Mouse (Mus musculus) heart, postnatal 36 days (tissue): ENCODE data around the gene Wdr59. TPM values are rescaled to one million over a fixed set of nuclear protein-coding genes. Genes with fewer than 3 reads are reported as not detected.
A peak's percentile ranks its signal among the peaks of the same experiment; 100 is the strongest.

Source experiments
- DNase-seq, 2 experiments: peaks; one replicate each; pipeline ENCODE4 v3.0.0; 2021 to 2022
- intact Hi-C: fragments of 180-260 bp; cut with DNase I; formaldehyde crosslinking; loops from one replicate; pipeline ENCODE4 v1.15.1; 2025
- total RNA-seq, 2 experiments: library from RNA; stranded (reverse); gene quantifications; 2 replicates each; pipeline ENCODE4 v1.2.3; 2021

Gene Wdr59
- total RNA-seq, result 1 to 10 TPM; 7.4 to 8.5 TPM

DNA sequence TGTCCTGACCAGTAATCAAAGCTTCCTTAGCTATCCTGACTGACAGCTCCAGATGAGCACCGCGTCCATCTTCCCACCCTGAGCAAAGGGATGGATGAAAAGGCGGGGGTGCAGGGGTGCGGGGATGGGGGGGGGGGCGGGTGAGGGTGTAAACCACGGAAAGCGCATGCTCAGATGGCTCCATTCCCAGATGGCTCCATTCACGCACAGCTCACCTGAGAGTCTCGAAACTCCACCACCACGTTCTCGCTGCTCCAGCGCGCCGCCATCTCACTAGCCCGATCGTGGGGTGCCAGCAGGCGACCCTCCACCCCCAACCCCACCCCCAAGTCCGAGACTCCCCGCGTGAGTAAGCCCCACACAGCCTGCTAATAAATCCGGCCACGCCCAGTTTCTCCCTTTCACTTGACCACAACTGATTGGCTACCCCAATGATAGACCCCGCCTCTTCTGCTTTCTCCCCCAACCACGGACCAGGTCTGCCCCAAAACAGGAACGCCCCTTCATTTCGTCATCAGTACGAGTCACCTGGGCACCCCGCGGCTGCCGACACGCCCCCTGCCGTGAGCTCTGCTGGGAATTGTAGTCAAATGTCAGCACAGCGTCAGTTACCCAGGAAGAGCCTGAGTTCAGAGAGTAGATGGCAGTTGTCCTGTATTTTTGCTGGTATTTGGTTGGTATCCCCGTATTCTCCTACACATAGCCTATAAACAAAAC lies at the start of gene Wdr59:
TSS of gene Wdr59 (minus strand) at position 380 of the 717 bp plus-strand sequence.
- intact Hi-C loops, result no loop called here
- DNase-seq, result peak; percentile 91 to 93

DNA sequence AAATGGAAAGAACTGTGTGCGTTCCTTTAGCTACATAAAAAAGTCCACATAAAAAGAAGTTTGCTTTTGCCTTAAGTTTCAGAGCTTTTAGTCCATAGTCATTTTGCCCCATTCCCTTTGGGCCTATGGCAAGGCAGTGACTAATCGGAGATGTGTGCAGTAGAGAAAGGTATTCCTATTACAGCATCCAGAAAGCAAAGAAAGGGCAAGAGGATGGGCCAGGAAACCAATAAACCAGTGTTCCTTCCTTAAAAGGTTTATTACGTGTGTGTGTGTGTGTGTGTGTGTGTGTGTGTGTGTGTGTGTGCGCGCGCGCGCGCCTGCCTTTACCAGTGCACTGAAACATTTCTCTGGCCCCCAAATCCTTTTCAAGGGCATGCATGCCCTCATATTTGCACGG lies 49.8 kb upstream of the Wdr59 start:
- DNase-seq, result no peak
- intact Hi-C loops, result no loop called here

GRCm38 (mm10) chr8:111570432-111570831 lies 48.5 kb upstream of the Wdr59 start:
- no peak for DNase-seq
- intact Hi-C loops, result no loop called here

- DNase-seq, result no peak
- intact Hi-C loops, result no loop called here
Observed at GRCm38 (mm10) chr8:111569926-111570325, 48.0 kb upstream of the Wdr59 start.

DNA sequence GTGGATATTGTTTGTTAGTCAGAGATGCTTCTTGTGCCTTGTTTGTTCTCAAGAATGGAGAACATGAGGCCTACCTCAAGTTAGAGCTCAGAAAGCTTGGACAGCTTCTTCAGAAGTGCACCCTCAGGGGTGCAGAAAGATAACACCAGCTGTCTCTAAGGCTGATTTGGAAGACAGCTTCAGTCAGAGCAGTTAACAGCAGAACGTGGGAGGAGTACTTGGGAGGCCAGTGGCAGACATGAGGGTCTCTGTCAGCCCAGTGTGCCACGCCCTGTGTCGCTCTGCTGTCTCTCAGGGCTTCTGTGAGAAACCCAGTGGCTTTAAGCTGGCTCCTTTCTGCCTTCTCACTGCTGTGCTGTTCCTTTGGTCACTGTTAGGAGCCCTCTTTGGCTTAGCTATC lies 46.1 kb upstream of the Wdr59 start:
- intact Hi-C loops, result no loop called here
- no peak for DNase-seq

- no peak for DNase-seq
- intact Hi-C loops, result loop anchor here (2.0 kb wide), 1 partner anchor 17 kb away; no protein-coding TSS in a partner anchor
Observed at GRCm38 (mm10) chr8:111567571-111567970, 45.7 kb upstream of the Wdr59 start.

DNA sequence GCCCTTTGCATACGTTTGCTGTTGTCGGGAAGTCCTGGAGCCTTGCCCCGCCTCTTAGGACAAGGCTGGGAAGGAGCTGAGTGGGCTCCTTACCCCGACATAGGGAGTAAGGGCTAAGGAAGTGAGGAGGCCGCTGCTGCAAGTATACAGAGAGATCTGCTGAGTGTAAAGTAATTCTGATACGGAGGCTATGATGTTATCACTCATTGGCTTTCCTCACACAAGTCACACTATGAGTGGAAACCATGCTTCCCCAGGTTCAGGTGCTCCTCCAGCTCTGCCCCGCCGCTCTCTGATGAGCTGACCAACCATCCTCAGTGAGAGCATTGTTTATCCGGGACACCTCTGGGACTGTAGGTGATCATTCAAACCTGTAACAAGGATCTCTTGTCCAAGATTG lies 44.4 kb upstream of the Wdr59 start:
- DNase-seq, result no peak
- intact Hi-C loops, result loop anchor here (2.0 kb wide), 1 partner anchor 18 kb away; no protein-coding TSS in a partner anchor

DNA sequence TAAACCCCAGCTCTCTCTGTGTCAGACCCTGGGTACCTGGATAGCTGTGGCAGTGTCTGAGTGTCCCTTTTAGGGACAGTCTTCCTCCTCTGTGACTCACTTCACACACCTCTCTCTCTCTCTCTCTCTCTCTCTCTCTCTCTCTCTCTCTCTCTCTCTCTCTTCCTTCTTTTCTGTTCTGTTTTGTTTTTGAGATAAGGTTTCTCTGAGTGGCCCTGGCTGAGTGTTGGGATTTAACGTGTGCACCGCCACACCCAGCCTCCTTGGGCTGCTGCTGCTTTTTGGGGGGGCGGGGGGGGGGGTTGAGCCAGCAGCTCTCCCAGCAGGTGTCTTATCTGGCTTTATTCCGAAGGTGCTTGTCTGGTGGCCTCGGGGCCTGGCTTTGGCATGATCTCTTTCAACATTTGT lies 43.9 kb upstream of the Wdr59 start:
- intact Hi-C loops, result loop anchor here (2.0 kb wide), 1 partner anchor 19 kb away; no protein-coding TSS in a partner anchor
- no peak for DNase-seq

- intact Hi-C loops, result no loop called here
- DNase-seq, result no peak
Observed at GRCm38 (mm10) chr8:111564093-111564492, 42.2 kb upstream of the Wdr59 start.

GRCm38 (mm10) chr8:111563687-111564086 lies 41.8 kb upstream of the Wdr59 start:
- intact Hi-C loops, result no loop called here
- no peak for DNase-seq

DNA sequence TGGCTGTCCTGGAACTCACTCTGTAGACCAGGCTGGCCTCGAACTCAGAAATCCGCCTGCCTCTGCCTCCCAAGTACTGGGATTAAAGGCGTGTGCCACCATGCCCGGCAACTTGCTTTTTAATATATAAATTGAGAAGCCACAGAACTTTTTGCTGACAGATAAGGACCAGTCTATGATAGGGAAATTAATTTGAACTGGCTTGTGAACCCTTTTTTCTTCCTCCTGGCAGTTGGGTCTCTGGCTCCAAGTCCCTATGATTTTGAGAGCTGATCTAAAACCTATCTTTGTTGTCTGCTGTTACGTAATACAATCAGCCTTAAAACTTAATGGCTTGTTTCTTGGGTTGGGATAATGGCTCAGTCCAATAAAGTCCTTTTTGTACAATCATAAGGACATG lies 41.2 kb upstream of the Wdr59 start:
- intact Hi-C loops, result no loop called here
- no peak for DNase-seq

DNA sequence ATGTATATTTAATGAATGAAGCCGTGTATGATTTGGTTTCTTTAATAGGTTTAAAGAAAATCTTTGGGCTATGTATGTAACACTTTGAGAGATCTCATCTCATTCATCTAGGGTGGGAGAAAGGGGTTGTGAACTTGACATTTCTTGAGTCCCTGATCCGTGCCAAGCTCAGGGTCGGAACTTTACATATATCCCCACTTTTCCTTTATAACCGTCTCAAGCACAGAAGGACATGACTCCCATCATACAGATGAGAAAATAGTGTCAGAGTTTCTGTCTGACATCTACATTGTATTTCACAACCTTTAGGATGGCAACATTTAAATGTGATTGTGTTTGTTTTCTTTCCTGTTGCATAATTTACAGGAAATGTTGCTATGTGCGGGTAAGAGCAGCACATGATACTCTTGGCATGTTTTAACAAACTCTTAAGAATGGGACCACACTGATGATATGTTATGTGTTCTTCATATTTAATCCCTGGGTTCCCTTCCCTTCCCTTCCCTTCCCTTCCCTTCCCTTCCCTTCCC lies 40.4 kb upstream of the Wdr59 start:
- intact Hi-C loops, result no loop called here

GRCm38 (mm10) chr8:111561824-111562223 lies 39.9 kb upstream of the Wdr59 start:
- intact Hi-C loops, result no loop called here
- DNase-seq, result no peak

More for the DNA sequence above, 40.4 kb upstream of the Wdr59 start:
- no peak for DNase-seq

GRCm38 (mm10) chr8:111551511-111552130 lies 29.7 kb upstream of the Wdr59 start:
- no peak for DNase-seq
- intact Hi-C loops, result loop anchor here (2.0 kb wide), 1 partner anchor 15 kb away; the partner anchor contains the start of gene Znrf1

DNA sequence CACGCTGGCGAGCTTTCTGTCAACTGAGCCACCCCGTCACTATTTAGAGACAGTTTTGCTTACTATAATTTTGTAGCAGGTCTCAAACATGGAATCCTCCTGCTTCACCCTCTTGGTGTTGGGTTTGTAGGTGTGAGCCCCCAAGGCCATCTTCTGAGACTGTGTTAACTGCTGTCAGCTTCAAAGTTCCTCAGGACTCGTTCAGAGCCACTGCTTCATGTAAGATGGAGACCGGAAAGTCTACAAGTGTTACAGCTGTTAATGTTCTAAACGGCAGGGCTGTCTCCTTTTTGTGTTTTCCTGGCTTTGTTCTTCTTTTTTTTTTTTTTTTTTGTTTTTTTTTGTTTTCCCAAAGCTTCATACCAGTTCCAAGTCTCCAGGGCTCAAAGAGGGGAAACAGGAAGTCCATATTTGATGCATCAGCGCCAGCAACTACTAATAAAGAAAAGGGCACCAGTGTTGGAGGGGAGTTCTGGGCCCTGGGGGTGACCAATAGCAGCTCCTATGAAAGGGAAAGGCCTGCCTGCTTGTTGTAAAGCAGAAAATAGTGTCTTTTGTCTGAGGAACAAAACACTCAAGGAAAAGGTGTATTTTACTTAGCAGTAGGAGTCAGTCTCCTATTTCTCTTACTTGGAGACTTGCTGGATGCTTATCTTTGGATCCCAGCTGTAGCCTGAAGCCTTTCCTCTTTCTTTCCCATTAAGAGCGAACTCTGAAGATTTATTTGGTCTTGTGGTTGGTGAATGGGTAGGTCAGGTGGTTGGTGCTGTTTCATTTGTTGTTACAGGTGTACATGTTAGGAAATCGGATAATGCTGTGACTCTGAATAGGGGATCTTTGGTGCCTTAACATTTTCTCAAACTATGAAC lies 28.3 kb upstream of the Wdr59 start:
- peak in 1 of 2 experiments; percentile 48 for DNase-seq
- intact Hi-C loops, result loop anchor here (2.0 kb wide), 1 partner anchor 13 kb away; the partner anchor contains the start of gene Znrf1

DNA sequence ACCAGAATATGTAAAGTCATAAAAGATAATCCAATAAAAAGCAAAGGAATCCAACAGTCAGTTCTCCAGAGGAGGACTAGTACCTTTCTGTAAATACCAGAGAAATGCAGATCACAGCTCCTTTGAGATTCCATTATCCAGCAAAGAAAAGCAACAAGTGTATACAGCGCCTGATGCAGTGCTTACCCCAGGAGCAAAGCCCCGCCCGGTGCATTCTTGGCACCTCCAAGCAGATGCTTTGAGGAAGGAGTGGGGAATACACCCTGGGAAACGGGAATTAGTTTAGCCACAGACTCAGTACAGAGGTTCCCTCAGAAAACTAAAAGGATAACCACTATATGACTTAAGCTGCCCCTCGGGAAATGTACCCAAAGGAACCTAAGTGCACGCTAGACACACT lies 26.3 kb upstream of the Wdr59 start:
- DNase-seq, result no peak
- intact Hi-C loops, result no loop called here

DNA sequence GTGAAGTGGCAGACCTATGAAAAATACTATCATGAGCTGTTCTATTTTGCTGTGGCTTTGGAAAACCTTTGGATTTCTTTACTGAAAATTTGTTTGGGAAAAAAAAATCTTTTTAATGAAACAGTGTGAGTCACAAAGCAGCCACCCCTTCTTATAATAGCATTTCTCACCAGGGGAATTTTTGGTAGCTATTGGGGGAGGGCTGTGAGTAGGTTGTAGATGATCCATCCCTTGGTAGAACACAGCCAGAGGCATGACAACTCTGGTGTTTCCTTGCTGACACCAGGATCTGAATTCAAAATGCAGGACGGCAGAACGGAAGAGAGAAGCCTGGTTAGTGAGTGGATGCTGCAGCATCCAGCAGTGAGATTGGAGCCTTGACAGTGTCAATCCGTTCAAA lies 25.3 kb upstream of the Wdr59 start:
- intact Hi-C loops, result no loop called here
- no peak for DNase-seq

GRCm38 (mm10) chr8:111545406-111546156 lies 23.7 kb upstream of the Wdr59 start:
- DNase-seq, result no peak
- intact Hi-C loops, result no loop called here

DNA sequence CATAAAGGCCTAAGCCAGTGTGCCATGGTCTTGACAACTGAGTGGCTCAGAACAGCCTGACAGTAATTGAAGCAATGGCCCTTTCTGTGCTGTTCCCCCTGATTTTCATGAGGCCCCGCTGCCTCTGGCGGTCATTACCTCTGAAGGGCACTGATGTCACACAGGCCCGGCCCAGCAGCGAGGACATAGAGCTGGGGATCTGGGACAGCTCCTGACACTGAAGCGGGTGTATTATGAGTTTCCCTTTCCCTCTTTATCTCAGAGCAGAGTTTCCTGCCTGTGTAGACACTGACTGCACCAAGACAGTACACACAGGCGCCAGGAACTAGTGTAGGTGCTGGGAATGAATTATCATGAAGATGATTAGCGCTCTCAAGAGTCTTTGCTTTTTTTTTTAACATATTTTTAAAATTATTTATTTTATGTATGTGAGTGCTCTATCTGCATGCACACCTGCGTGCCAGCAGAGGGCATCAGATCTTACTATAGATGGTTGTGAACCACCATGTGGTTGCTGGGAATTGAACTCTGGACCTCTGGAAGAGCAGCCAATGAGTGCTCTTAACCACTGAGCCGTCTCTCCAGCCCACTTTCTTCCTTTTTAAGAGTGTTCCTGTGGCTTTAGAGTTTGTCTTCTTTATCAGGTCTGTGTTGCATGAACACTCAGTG lies 22.0 kb upstream of the Wdr59 start:
- DNase-seq, result no peak
- intact Hi-C loops, result no loop called here
